Mouse (Mus musculus): ENCODE measurements around the gene Fkbp7. TPM values are rescaled to one million over a fixed set of nuclear protein-coding genes. Genes with fewer than 3 reads are reported as not detected.

Gene Fkbp7
- polyA plus RNA-seq, 1 experiment from 2014 or later = 67.6 TPM

GRCm38 (mm10) chr2:76658551-76658950 is 14.4 kb downstream of the Fkbp7 start:
- 71% methylated on average over 13 of the region's 13 CpGs for WGBS
- ATAC-seq (replicated peaks; ENCODE audit: low FRiP score, low read depth) (no peak), DNase-seq (ENCODE audit: low spot score) (no peak)
- Histone ChIP-seq H3K9me3 (replicated peaks; ENCODE audit: low read length) (no peaks in the 10 kb centered on the region), H3K4me2 (ENCODE audit: low read length) (no peak overlapping the region), H3K9ac (ENCODE audit: low read depth, low read length) (no peak overlapping the region), H3K27me3 (ENCODE audit: insufficient read depth, low read length) (no peaks in the 10 kb centered on the region), H3K36me3 (ENCODE audit: insufficient read depth, low read length) (no peaks in the 10 kb centered on the region), H3K4me3 (replicated peaks; ENCODE audit: low read depth, low read length) (no peak overlapping the region), H3K27ac (no peak overlapping the region), H3K4me1 (replicated peaks; ENCODE audit: insufficient read depth, low read length) (no peaks in the 10 kb centered on the region)
- no peak for TF ChIP-seq CTCF (IDR thresholded peaks at IDR 0.05; ENCODE audit: low read depth)

DNA sequence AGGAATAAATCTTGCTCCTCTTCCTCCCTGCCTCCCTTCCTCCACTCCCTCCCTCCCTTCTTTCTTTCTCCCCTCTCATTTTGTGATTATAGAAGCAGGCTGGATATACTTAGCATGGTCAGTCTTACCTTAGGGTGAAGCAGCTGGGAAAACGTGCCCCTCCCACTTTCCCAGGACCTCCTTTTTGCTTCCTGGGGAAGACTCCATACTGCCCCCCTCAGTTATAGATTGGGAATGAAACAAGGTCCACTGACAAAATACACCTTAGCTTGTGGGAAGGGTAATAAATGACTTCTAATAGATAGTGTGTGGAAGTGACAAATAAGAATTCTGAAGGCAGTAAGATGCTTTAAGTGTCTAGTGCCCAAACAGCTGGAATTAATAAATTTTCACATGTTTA is 16.9 kb downstream of the Fkbp7 start:
- no peaks in the 10 kb centered on the region for H3K9me3 ChIP-seq (replicated peaks; ENCODE audit: low read length)
- H3K9ac ChIP-seq (ENCODE audit: low read depth, low read length) = no peak overlapping the region
- no peak overlapping the region for H3K4me2 ChIP-seq (ENCODE audit: low read length)
- DNase-seq (ENCODE audit: low spot score) = peak; percentile 56
- no peaks in the 10 kb centered on the region for H3K36me3 ChIP-seq (ENCODE audit: insufficient read depth, low read length)
- WGBS = 13% methylated on average over 1 of the region's 1 CpGs
- TF ChIP-seq CTCF (IDR thresholded peaks at IDR 0.05; ENCODE audit: low read depth) = peak; percentile 51; the same call in 1 of the 2 replicates
- H3K27me3 ChIP-seq (ENCODE audit: insufficient read depth, low read length) = no peaks in the 10 kb centered on the region
- H3K4me1 ChIP-seq (replicated peaks; ENCODE audit: insufficient read depth, low read length) = no peaks in the 10 kb centered on the region
- no peak; the same call in 1 of the 2 replicates for ATAC-seq (replicated peaks; ENCODE audit: low FRiP score, low read depth)
- no peak overlapping the region for H3K4me3 ChIP-seq (replicated peaks; ENCODE audit: low read depth, low read length)
- H3K27ac ChIP-seq = no peak overlapping the region

DNA sequence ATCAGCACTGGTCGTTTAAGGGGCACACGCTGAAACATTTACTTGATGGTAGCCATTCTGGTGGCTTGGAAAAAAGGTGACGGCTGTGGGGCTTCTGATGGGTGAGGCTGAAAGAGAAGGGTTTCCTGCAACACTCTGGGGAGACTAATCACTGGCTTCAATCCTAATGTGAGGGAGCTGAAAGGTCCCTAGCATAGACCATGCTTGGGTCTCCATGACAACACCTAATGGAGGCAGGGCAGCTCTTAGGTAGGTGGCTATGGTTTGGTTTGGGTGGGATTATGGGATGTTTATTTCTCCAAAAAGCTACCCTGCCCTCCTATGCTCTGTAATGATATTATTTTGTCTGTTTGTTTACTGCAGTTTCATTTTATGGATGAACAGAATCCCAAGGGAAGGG is 17.5 kb downstream of the Fkbp7 start:
- no peak overlapping the region for H3K4me3 ChIP-seq (replicated peaks; ENCODE audit: low read depth, low read length)
- no peaks in the 10 kb centered on the region for H3K4me1 ChIP-seq (replicated peaks; ENCODE audit: insufficient read depth, low read length)
- H3K36me3 ChIP-seq (ENCODE audit: insufficient read depth, low read length) = no peaks in the 10 kb centered on the region
- H3K4me2 ChIP-seq (ENCODE audit: low read length) = no peak overlapping the region
- H3K9me3 ChIP-seq (replicated peaks; ENCODE audit: low read length) = no peaks in the 10 kb centered on the region
- H3K27ac ChIP-seq = no peak overlapping the region
- DNase-seq (ENCODE audit: low spot score) (no peak), ATAC-seq (replicated peaks; ENCODE audit: low FRiP score, low read depth) (no peak)
- H3K9ac ChIP-seq (ENCODE audit: low read depth, low read length) = no peak overlapping the region
- 81% methylated on average over 3 of the region's 3 CpGs for WGBS
- H3K27me3 ChIP-seq (ENCODE audit: insufficient read depth, low read length) = no peaks in the 10 kb centered on the region
- no peak for TF ChIP-seq CTCF (IDR thresholded peaks at IDR 0.05; ENCODE audit: low read depth)

DNA sequence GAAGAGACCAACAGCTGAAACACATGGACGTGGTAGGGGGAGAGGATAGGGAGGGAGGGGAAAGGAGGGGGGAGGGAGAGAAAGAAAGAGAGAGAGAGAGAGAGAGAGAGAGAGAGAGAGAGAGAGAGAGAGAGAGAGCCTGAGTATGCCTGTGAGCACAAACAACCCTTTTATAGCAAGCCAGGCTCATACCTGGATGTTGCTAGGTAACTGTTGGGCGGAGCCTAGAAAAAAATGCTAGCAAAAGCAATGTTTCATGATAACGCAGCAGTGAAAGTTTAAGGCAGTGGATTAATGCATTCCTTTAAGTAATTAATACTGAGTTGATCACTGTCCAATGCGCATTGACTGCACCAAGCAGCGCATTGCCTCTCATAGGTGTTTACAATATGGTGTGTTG is 18.3 kb downstream of the Fkbp7 start:
- 68% methylated on average over 5 of the region's 5 CpGs for WGBS
- Histone ChIP-seq H3K9ac (ENCODE audit: low read depth, low read length) (no peak overlapping the region), H3K9me3 (replicated peaks; ENCODE audit: low read length) (no peaks in the 10 kb centered on the region), H3K27ac (no peak overlapping the region), H3K36me3 (ENCODE audit: insufficient read depth, low read length) (no peaks in the 10 kb centered on the region), H3K4me3 (replicated peaks; ENCODE audit: low read depth, low read length) (no peak overlapping the region), H3K4me1 (replicated peaks; ENCODE audit: insufficient read depth, low read length) (no peaks in the 10 kb centered on the region), H3K4me2 (ENCODE audit: low read length) (no peak overlapping the region), H3K27me3 (ENCODE audit: insufficient read depth, low read length) (no peaks in the 10 kb centered on the region)
- no peak for TF ChIP-seq CTCF (IDR thresholded peaks at IDR 0.05; ENCODE audit: low read depth)
- no peak for DNase-seq (ENCODE audit: low spot score)
- no peak for ATAC-seq (replicated peaks; ENCODE audit: low FRiP score, low read depth)

GRCm38 (mm10) chr2:76653070-76653469 is 19.8 kb downstream of the Fkbp7 start:
- H3K4me1 ChIP-seq (replicated peaks; ENCODE audit: insufficient read depth, low read length) = peaks cover 5% of the 10 kb centered on the region; the same call in 1 of the 2 replicates
- WGBS = 95% methylated on average over 4 of the region's 4 CpGs
- no peaks in the 10 kb centered on the region for H3K27me3 ChIP-seq (ENCODE audit: insufficient read depth, low read length)
- DNase-seq (ENCODE audit: low spot score) = no peak
- H3K9ac ChIP-seq (ENCODE audit: low read depth, low read length) = no peak overlapping the region
- H3K4me2 ChIP-seq (ENCODE audit: low read length) = no peak overlapping the region
- H3K9me3 ChIP-seq (replicated peaks; ENCODE audit: low read length) = no peaks in the 10 kb centered on the region
- no peak overlapping the region for H3K27ac ChIP-seq
- H3K36me3 ChIP-seq (ENCODE audit: insufficient read depth, low read length) = no peaks in the 10 kb centered on the region
- H3K4me3 ChIP-seq (replicated peaks; ENCODE audit: low read depth, low read length) = no peak overlapping the region
- TF ChIP-seq CTCF (IDR thresholded peaks at IDR 0.05; ENCODE audit: low read depth) = no peak
- no peak for ATAC-seq (replicated peaks; ENCODE audit: low FRiP score, low read depth)

GRCm38 (mm10) chr2:76648666-76649141 is 24.2 kb downstream of the Fkbp7 start:
- WGBS = 31% methylated on average over 13 of the region's 13 CpGs
- H3K4me3 ChIP-seq (replicated peaks; ENCODE audit: low read depth, low read length) = peak overlapping the region; percentile 78
- peaks cover 5% of the 10 kb centered on the region; the same call in 1 of the 2 replicates for H3K4me1 ChIP-seq (replicated peaks; ENCODE audit: insufficient read depth, low read length)
- H3K27me3 ChIP-seq (ENCODE audit: insufficient read depth, low read length) = no peaks in the 10 kb centered on the region
- ATAC-seq (replicated peaks; ENCODE audit: low FRiP score, low read depth) (peak; percentile 18; the same call in 1 of the 2 replicates), DNase-seq (ENCODE audit: low spot score) (peak; percentile 18)
- H3K9me3 ChIP-seq (replicated peaks; ENCODE audit: low read length) = no peaks in the 10 kb centered on the region
- peak overlapping the region; percentile 90 for H3K4me2 ChIP-seq (ENCODE audit: low read length)
- H3K9ac ChIP-seq (ENCODE audit: low read depth, low read length) = peak overlapping the region; percentile 55
- no peak for TF ChIP-seq CTCF (IDR thresholded peaks at IDR 0.05; ENCODE audit: low read depth)
- peak overlapping the region; percentile 93 for H3K27ac ChIP-seq
- H3K36me3 ChIP-seq (ENCODE audit: insufficient read depth, low read length) = no peaks in the 10 kb centered on the region

Measured in kidney, postnatal 0 days (tissue).